Mouse (Mus musculus): ENCODE measurements around the gene Mylk.

Gene Mylk

DNA sequence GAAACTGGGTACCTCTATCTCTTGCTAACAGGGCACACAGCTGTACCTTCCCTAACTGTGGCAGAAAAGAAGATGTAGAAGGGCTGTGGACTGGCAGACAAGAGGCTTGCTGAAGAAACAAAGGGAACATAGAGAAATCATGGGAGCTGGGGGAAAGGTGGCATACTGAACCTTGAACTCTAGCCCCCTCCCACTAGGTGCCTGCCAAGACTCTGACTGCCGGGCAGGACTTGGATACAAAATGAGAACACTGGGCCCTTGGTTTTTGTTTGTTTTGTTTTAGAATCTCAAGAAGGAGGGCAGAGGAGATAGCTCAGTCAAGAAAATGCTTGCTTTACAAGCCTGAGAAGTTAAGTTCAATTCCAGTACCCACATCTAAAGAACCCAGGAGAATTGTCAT is 262.4 kb downstream of the Mylk start:
- DNase-seq (ENCODE audit: extremely low read depth, insufficient read length, low spot score) = no peak

- DNase-seq (ENCODE audit: extremely low read depth, insufficient read length, low spot score) = no peak
These were observed 263.4 kb downstream of the Mylk start for GRCm38 (mm10) chr16:35008447-35008846.

- DNase-seq (ENCODE audit: extremely low read depth, insufficient read length, low spot score) = peak; percentile 15
These were observed 268.5 kb downstream of the Mylk start for GRCm38 (mm10) chr16:35013501-35013900.

- no peak for DNase-seq (ENCODE audit: extremely low read depth, insufficient read length, low spot score)
These were observed 271.5 kb downstream of the Mylk start for GRCm38 (mm10) chr16:35016491-35016890.

- DNase-seq (ENCODE audit: extremely low read depth, insufficient read length, low spot score) = no peak
These were observed 273.5 kb downstream of the Mylk start for GRCm38 (mm10) chr16:35018470-35018974.

GRCm38 (mm10) chr16:35021903-35022241 is 276.9 kb downstream of the Mylk start:
- no peak for DNase-seq (ENCODE audit: extremely low read depth, insufficient read length, low spot score)

GRCm38 (mm10) chr16:35022242-35023137 is 277.5 kb downstream of the Mylk start, which contains the start of gene Hacd2:
Gene Hacd2 (plus strand): TSS chr16:35022428.
- peak; percentile 95 for DNase-seq (ENCODE audit: extremely low read depth, insufficient read length, low spot score)

DNA sequence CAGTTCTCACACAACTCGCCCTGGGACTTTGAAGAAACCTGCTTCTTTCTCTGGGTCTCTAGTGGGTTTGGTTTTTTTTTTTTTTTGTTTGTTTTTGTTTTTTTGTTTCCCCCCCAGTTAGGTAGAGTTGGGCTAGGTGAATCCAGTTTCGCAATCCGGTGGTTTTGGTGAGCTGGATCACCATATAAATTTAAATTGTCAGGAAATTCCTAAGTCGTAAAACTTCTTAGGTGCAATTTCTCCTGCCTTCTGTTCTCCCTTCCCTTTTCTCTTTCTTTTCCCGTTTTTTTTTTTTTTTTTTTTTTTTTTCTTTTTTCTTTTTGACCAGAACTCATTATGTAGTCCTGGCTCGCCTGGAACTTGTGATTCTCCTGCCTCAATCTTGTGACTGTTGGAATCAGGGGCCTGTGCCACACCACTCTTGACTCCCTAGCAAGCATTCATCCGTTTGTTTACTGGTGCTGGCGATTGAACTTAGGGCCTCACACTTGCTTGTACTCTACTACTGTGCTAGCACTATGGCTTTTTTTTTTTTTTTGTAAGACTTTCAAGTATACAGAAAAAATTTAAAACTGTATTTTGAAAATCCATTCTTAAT is 278.2 kb downstream of the Mylk start:
- DNase-seq (ENCODE audit: extremely low read depth, insufficient read length, low spot score) = peak; percentile 15

GRCm38 (mm10) chr16:35024300-35024699 is 279.3 kb downstream of the Mylk start:
- DNase-seq (ENCODE audit: extremely low read depth, insufficient read length, low spot score) = peak; percentile 57

GRCm38 (mm10) chr16:35025347-35025746 is 280.3 kb downstream of the Mylk start:
- no peak for DNase-seq (ENCODE audit: extremely low read depth, insufficient read length, low spot score)

- no peak for DNase-seq (ENCODE audit: extremely low read depth, insufficient read length, low spot score)
These were observed 288.2 kb downstream of the Mylk start for GRCm38 (mm10) chr16:35033241-35033640.

DNA sequence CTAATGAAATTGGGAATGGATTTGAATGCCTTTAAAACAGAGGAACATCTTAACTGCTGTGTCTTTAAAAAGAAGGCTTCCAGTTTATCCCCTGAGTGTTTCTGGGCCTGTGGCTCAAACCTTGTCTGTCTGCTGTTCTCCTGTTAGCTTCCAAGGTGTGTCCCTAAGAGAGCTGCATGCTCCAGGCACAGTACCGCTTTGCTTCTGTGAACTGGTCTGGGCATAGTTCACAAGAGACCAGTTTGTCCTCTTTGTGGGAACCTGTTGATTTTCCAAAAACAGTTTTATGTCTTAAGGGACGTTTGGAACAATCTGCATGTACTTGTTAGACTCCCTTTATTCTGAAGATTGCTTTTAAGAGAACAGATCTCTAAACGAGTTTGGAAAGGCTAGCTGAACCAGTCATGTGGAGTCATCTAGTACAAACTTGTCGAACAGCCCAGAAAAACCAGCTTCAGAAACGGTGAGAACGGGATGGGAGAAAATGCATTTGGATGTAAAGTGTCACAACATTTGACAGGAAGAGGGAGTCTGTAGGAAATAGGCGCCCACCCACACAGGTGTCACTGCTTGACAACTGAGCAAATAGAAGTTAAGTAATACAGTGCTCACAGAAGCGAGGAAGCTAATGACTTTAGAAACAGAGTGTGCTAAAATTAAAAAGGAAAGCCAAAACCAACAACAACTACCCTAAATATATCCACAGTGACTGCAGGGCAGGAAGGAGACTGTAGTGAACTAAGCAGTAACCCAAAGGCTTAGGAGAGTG is 289.0 kb downstream of the Mylk start:
- no peak for DNase-seq (ENCODE audit: extremely low read depth, insufficient read length, low spot score)

DNA sequence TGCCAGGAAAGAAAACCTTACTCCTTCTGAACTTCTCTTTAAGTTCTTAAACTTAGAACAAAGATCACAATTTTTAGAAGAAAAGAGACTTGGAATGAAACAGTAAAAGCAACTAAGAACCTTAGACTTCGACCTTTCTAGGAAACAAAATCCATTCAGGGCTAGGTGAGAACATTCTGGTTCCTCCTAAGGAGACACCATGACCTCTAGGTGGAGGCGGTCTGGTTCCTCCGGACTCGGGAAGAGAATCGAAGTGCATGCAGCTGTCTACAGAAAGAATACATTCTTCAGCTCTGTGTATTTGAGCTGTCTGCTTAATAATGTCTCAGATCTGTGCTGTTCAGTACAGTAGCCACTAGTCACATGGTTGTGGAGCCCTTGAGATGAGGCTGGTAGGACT is 290.0 kb downstream of the Mylk start:
- DNase-seq (ENCODE audit: extremely low read depth, insufficient read length, low spot score) = no peak

DNA sequence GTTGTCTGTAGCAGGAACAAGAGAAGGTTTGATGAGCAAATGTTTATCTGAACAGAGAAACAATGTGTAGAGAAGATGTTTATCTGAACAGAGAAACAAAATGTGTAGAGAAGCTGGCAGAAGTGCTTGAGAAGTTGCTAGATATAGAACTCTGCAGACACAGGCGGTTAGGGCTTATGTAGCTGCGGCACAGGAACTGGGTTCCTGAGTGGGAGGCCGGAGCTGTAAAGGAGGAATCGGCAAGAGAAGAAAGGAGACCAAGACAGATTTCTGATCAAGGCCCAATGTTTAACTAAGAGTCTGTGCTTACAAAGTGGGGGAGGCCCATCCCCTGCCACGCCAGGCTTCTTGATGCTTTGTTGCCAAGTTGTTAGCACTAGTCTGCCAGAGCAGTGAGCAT is 291.7 kb downstream of the Mylk start:
- DNase-seq (ENCODE audit: extremely low read depth, insufficient read length, low spot score) = no peak

GRCm38 (mm10) chr16:35038343-35039057 is 293.5 kb downstream of the Mylk start:
- no peak for DNase-seq (ENCODE audit: extremely low read depth, insufficient read length, low spot score)

DNA sequence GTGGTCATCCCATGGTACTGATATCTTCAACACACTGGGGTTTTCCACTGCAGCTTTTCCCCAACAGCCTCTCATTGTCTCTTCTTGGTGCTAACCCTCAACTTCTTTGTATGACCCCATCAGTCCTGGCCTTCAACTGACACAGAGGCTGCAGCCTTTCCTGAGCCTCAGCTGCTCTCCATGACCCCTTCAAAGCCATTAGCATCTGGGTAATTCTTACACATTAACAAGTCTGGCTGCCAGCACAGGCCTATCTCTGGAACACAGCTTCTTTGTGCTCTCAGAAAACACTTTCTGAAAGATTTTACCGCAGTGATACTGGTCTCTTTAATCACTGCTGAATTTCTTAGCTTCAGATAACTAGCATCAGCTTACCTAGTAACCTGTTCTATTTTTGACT is 295.1 kb downstream of the Mylk start:
- no peak for DNase-seq (ENCODE audit: extremely low read depth, insufficient read length, low spot score)

DNA sequence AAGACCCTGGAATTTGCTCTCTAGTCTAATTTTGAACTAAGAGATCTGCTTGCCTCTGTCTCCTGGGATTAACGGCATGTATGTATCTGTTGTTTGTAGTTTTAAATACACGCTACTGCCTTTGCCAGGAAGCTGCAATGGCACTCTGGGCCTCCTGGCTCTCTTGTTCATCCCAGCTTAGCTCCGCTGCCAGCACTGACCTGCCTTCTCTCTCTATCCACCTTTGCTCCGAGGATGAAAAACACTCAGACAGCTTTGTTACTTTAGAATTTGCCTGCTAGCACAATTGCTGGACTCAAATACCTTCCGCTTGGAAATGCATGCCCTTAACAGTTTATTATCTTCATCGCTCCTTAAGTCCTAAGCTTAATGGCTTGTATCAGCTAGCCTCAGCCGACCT is 296.0 kb downstream of the Mylk start:
- DNase-seq (ENCODE audit: extremely low read depth, insufficient read length, low spot score) = no peak

- DNase-seq (ENCODE audit: extremely low read depth, insufficient read length, low spot score) = no peak
These were observed 301.2 kb downstream of the Mylk start for GRCm38 (mm10) chr16:35046081-35046775.

DNA sequence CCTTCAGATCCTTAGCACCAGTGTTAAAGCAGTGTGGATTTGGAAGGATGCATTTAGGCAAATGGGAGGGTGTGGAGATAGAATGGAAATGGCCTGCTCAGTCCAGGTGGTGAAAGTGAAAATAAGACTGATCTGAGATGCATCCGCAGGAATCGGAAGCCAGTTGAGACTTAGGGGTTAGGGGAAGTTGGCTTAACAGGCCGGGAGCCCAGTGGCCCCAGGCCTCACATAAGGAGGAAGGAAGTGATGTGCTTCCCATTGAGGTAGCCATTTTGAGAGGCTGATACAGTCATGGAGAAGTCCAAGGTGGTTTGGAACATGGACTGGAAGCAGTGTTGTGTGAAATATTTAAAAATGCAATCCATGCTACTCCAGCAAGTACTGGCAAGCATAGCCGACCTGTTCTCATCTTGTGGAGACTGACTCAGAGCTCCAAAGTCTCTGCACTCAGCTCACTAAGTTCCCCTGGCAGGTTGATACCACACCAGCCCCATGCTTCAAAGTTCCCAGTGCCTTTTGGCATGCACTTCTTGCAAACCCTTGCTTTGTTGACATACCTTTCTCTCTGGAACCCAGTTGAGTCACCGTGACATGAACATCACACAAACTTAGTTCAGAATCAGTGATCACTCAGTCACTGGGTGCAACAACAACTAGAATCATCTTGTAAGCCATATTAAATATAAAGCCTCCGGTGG is 302.4 kb downstream of the Mylk start:
- DNase-seq (ENCODE audit: extremely low read depth, insufficient read length, low spot score) = no peak

Data from 3134 (cell line).